Mouse (Mus musculus) spleen, adult 18-20 months (tissue): ENCODE measurements at regions not wholly inside any gene's neighbourhood (a gene's known extent, or its start where the extent isn't known, plus 50 kb on each side); places are given as distances from the start of the nearest gene placed in this dataset.

ENCODE experiments used
- DNase-seq, 2 experiments: peaks; one replicate each; pipeline ENCODE4 v3.0.0; 2022; ENCODE audit warnings: mixed read lengths in 2 of 2

DNA sequence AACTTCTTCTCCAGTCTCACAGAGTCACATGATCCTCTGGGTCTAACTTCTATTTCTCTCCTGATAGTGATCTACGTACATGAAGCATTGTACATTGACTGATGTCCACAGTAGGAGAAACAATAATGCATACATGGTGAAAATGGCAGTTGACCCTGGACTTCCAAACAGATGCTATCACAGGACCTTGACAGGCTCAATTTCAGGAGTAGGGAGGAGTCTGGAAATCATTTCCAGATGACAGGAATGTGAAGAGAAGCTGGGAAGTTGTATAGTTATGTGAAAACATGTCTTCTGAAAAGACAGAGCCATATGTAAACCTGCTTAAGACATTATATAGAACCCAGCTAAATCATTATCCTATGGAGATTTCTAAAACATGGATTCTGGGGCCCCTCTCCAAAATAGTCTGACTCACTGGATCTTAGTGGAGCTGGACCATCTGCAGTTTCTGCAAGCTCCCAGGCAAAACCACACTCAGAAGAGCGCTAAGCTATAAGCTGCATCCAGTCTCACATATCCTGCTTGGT is 322.3 kb upstream of the Ldb2 start:
- DNase-seq = no peak

- no peak for DNase-seq
These were observed 320.3 kb upstream of the Ldb2 start for GRCm38 (mm10) chr5:45119757-45120156.

DNA sequence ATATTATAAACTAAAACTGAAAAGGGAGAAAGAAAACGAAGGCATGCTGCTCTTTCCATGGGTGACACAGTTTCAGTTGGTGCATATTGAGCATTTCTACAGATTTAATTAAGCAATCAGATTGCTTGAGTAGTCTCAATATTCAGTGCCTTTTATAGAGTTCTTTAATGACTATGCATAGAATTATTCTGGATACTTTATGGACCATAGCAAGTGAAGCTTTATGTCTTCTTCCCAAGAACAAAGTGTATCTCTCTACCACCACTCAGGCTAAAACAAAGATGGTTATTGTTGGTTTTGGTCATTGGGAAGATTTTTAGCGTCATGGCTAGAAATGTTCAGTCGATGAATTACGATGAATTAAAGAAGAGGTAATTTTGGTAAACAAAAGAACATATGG is 311.8 kb upstream of the Ldb2 start:
- no peak for DNase-seq

GRCm38 (mm10) chr5:45110797-45111196 is 311.3 kb upstream of the Ldb2 start:
- DNase-seq = no peak

GRCm38 (mm10) chr5:45105236-45105816 is 305.8 kb upstream of the Ldb2 start:
- no peak for DNase-seq

DNA sequence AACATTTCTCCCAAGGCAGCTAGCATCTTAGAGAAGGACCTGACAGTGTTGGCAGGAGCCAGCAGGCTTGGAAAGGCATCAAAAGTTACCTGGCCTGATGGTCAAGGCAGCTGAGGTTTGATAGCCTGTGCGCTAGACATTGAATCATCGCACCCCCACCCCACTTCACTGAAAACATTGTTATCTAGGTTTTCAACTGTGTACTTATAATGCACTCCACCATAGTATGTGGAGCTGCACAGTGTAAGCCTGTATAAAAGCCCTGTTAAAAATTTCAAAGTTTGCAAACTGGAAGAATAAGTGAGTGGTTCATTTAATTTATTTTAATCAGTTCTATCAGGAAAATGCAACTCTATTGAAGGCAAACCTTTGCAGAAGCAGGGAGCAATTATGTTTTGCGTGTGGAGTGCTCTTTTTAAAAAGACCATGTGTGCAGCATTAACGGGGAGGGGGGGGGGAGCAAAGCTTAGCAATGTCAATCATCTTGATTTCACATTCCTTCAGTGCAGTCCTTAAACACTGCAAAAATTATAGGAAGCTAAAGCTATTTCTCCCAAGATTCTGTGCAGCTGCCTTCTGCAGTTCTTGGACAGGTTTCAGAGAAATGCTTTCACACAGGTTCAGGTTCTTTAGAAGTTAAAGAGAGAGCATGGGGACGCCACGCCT is 304.4 kb upstream of the Ldb2 start:
- DNase-seq = no peak

DNA sequence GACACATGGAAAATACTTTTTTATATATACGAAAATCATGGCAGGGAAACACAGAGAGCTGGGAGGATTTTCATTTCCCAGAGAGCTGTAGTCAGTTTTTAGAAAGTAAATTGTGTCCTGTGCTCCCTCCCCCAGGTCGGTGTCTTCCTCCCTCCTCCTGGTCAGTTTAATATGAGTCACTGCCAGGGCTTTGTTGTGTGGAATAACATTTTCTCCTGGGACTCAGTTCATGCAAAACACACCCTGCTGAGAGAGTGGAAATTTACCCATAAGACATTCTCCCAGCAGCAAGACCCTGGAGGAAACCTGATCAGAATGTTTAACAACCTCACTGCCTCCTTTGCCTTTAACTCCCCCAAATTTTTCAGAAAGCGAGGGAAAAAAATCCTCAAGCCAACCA is 303.2 kb upstream of the Ldb2 start:
- no peak for DNase-seq

- no peak for DNase-seq
These were observed 302.3 kb upstream of the Ldb2 start for GRCm38 (mm10) chr5:45101777-45102176.

DNA sequence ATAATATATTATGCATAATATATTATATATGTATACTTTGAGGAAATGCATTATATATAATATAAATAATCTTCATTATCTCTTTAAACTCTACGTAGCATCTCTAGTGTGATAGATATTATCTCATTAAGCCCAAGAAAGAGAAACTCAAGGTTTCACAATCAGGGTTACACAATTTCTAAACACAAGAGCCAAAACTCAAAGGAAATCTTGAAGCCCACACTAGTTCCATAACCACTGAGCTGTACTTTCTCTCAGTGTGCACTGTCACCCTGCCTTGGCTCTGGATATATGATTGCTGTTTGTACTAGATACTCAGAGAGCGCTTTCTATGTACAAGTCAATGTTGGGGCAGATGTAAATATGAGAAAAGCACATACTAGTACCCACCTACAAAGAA is 299.6 kb upstream of the Ldb2 start:
- DNase-seq = no peak

DNA sequence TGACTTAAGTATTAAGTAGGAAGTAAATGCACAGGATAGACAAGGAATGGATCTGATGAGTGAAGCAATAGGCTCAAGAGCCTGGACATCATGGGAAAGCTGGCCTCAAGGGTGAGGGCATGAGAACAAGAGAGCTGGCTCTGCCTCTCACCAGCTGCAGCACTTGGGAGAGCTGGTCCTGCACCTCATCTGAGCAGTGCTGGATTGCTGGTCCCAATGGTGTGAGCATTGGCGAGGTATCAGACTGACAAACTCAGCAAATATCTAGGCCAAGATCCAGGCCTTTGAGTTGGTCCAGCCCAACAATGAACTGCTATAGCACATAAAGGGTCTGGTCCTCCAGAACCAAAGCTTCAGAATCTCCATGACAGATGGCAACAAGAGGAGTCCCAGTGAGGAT is 298.5 kb upstream of the Ldb2 start:
- DNase-seq = no peak

GRCm38 (mm10) chr5:45084741-45085140 is 285.3 kb upstream of the Ldb2 start:
- DNase-seq = no peak

GRCm38 (mm10) chr5:45082601-45083000 is 283.1 kb upstream of the Ldb2 start:
- DNase-seq = no peak

DNA sequence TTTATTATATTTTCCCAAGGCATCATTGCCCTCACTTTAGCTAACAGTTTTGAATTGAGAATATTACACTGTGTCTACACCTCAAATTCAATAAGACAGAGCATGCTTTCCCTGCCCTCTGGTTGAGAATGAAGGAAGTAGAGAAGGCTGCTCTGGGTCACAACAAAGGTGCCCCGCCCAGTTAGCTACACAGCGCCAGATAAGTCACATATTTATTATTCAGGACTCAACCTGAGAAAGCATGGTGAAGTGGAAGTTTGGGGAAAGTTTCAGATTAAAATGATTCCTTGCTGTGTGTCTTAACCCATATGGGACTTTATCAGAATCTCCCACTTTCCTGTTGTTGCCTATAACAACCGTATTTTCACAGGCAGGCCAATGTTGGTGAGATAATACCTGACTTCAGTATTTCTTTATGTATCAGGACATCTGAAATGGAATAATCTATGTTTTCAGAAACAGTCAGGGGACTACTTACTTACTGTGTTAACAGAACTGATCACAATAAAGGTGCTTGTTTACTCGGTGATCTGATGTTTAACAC is 276.9 kb upstream of the Ldb2 start:
- no peak for DNase-seq

- no peak for DNase-seq
These were observed 275.7 kb upstream of the Ldb2 start for GRCm38 (mm10) chr5:45075195-45075594.

DNA sequence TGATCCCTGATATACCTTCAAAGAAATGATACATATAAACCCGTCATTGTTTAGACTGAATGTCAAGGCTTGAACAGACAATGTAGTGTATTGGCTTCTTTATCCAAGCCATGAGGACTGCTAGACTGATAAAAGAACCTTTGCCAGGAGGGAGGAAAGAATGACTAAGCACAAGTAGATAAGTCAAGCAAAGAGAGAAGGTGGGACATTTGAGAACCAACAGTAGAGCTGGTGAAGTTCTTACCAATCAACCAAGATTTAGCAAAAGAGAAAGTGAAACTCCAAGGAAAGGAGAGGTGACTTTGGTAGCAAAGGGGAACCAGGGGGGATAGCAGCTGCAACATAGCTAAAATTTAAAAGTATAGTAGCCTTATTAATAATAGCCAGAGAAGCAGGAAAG is 273.0 kb upstream of the Ldb2 start:
- DNase-seq = no peak

DNA sequence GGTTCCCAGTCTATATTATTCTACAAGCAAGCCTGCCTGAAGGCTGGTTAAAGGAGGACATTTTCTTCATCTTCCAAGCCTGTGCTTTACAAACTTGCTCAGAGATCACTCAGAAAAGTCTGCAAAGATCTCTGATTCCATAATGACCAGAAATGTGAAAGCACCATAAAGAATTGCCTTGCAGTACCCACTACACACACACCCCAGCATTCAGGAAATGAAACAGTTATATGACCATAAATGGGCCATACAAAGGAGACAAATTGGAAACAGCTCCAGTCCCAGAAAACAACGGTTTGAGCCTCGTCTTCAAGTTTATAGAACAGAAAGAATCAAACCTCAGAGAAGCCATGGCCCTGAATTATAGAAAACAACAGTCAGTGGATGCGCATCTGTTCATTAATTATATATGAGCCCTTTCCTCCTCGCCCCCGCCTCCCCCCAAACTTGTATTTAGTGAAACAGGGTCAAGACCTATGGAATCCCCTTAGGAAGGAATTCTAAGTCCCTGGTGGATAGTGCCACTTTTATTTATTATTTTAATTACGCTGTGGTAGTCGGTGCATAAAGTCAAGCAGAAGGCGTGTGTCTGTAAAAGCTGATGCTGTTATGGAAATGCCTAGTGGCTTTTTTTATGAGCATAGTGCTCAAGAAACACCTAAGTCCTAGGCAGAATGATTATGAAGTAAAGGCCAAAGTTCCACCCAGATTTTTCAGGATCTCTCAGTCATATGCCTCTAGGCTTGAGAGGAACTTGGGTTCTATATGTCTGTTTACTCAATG is 266.6 kb upstream of the Ldb2 start:
- DNase-seq = no peak

DNA sequence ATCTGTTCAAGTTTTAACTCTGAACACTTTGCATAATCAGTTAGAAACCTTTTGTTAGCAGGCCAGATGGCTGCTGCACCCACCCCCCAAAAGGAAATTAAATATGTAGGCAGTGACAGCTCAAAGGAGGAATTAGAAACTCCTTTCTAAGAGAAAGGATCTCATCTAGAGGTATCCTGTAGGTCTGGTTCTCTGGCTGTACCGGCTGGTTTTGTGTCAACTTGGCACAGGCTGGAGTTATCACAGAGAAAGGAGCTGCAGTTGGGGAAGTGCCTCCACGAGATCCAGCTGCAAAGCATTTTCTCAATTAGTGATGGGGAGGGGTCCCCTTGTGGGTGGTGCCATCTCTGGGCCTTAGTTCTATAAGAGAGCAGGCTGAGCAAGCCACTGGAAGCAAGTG is 263.1 kb upstream of the Ldb2 start:
- no peak for DNase-seq

DNA sequence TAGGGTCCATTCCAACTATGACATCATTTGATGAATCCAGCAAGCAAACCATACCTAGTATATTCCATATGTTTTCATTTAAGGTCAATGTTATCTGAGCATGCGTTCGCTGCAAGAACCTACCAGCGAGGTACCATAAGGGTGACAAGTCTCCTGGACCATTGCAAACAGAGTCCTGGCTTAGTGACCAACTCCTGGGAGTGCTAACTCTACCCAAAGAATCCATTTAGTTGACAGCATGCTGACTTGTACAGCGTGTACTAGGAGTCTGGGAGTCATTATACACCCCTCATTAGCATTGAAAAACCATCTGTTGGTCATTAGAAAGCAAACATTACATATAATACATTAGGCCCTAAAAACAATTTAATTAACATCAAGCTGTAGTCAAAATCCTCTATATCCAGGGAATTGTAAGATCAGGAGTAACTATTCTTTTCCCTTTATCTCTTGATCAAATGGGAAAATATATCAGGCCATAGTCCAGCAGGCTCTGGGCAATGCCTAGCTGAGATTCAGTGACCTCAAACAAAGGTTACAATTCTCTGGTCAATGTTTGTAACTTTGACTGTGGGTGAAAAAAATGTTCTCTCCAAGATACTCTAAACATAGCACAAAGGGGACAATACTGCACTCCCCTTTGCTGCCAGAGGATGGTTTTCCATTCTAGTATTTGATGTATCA is 255.9 kb upstream of the Ldb2 start:
- DNase-seq = no peak

DNA sequence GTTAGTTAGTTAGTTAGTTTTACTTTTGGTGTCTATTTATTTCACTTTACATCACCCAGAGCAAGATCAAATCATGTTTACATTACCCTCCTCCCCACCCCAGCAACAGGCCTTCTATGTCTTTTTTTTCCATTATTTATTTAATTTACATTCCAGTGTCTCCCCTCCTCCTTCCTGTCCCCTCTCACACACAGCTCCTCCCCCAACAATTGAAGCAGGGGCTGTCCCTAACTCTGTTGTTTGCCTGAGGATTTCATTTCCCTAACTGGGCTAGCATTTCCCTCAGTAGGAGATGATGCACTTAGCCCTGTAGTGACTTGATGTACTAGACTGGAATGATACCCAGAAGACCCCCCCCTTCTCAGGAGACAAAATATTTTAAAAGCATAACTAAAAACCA is 249.9 kb upstream of the Ldb2 start:
- DNase-seq = no peak

DNA sequence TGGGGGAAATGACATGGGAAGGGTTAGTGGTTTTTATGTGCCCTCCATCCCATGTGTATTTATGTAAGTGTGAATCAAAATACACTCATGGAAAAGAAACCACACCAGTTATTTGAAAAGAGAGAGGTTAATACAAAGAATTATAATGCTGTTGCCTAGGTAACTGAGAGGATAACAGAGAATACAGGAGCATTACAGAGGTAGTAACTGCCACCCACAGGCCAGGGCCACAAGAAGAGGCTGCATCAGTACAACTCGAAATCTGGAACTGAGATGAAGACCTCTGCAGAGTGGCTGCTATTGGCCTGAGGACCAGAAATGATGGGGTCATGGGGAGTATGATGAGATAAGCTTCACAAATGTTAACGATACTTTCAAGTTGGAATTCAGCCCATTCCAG is 243.4 kb upstream of the Ldb2 start:
- no peak for DNase-seq

GRCm38 (mm10) chr5:45036430-45036829 is 236.9 kb upstream of the Ldb2 start:
- no peak for DNase-seq

DNA sequence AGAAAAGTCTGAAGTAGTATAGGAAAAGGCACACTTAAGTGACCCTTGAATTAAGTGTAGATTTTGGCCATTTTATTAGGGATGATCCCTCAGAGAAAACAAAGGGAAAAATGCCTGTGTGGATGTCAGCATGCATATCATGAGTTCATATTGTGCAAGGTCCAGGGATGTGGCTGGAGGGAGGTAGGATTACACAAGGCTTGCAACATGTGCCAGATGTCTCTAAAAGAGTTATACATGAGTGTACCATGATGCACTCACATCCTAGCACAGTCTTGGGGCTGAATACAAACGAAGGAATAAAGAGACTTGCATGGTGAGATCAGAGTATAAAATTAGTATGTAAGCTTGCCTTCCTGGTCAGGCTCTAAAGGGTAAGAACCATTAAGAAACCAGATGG is 233.7 kb upstream of the Ldb2 start:
- no peak for DNase-seq

DNA sequence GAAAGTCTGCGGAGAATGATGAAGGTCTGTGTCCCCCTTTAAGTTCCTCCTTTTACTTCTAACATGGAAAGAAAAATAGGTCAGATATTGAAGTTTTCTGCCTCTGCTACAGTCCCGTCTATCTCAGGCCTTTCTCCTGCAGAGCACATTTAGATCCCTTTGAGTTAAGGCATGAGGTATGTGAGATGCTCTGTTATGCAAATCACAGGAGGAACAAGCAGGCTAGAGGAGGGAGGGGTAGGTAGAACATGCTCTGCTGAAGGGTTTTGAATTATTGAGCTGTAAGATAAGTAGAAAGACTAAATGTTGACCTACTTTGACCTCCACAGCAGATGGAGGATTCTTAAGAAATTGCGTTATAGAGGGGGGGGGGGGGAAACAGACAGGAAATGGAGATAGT is 228.4 kb upstream of the Ldb2 start:
- no peak for DNase-seq
